Mouse (Mus musculus): ENCODE measurements at regions not wholly inside any gene's neighbourhood (a gene's known extent, or its start where the extent isn't known, plus 50 kb on each side); places are given as distances from the start of the nearest gene placed in this dataset.

GRCm38 (mm10) chr4:127419062-127419785 is 61.2 kb upstream of the Gjb5 start:
- no peak for TF ChIP-seq CTCF (conservative IDR thresholded peaks at IDR 0.05; ENCODE audit: insufficient read depth, insufficient read length, low read depth, low read length)
- TF ChIP-seq POLR2A (IDR thresholded peaks at IDR 0.05; ENCODE audit: low read depth, low read length), result no peak

Data from kidney, adult 2 months (tissue).